Mouse (Mus musculus) left cerebral cortex, adult 8-10 months (tissue): Measurements from ENCODE around the gene Cgrrf1. TPM values are rescaled to one million over a fixed set of nuclear protein-coding genes. Genes with fewer than 3 reads are reported as not detected.
A peak's percentile ranks its signal among the peaks of the same experiment; 100 is the strongest.

Experiments used
- DNase-seq, 2 experiments: peaks; one replicate each; pipeline ENCODE4 v3.0.0; 2022; ENCODE audit warnings: low spot score in 2 of 2
- total RNA-seq, 4 experiments: library from RNA; stranded (reverse); gene quantifications; 2 replicates each; pipeline ENCODE4 v1.2.4; 2022

Cgrrf1 gene
- total RNA-seq, 4 experiments from 2014 or later: 31.6 to 38.2 (median 31.9) TPM

DNA sequence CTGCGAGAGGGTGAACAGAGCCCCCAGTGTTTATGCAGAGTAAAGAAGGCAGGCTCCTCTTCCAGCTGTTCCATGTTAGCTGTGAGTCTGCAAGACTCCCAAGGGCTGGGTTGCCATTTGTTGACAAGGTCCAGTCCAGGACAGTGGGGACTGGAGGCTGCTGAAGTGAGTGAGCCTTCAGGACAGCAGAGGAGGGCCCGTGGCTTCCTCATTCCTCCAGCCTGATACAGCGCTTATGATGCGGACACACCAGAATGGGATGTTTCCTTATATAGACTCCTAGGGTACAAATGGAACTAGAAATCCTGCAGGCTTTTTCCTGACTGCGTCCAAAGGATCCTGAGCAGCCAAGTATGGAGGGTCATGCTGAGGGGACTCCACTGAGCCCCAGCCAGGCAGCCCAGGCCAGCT lies 54.0 kb downstream of the Cgrrf1 start:
- no peak for DNase-seq

DNA sequence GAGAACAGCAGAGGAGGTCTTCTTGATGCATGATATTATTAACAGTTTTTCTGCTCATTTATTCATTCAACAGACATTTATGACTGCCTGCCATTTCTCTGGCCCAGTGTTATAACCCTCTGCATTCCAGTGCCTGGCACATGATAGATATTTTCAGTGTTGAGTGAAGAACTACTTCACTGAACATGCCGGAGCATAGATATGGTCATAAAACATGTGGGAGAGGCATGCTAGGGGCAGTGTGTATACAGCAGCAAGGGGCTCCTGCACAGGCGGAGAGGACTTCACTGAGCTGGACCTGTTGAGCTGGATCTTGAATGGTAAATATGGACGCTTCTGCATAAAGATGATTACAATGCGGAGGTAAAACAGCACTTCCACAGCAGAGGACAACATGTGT lies 57.2 kb downstream of the Cgrrf1 start:
- no peak for DNase-seq

DNA sequence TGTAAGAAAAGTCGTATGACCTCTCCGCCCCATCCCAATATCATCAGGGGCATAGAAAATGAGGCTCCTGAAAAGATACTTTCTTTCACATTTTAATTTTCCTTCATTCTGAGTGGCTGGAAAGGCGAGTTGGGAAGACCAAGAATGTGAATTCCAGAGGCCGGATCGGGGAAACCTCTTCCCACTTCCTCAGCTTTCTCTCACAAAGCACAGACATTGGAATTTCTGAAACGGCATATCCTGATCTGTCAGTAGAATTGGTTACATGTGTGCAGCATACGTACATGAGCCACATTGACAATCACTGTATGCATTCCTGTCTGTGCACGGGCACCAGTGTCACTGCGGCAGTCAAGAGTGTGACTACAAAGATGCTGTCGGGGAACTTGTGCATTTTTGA lies 62.0 kb downstream of the Cgrrf1 start:
- DNase-seq: no peak

DNA sequence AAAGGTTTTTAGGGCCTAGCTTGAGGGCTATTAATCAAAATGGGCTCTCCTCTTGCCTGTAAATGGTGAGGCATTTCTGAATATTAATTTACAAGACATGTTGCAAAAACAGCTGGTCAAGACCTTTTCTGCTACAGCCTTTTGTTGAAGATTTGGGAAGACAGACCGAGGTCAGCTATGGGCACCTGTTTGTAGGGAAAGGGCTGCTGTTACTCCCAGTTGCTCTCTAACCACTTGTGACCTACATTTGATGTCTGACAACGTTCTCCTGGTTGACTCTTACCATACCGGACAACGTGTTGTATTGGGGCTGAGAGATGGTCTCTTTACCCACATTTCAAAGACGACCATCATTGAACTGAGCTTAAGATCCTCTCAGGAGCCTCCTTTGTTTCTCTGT lies 66.0 kb downstream of the Cgrrf1 start:
- no peak for DNase-seq

GRCm38 (mm10) chr14:46898626-46899025 lies 66.7 kb downstream of the Cgrrf1 start:
- peak in 1 of 2 experiments; percentile 81 for DNase-seq

DNA sequence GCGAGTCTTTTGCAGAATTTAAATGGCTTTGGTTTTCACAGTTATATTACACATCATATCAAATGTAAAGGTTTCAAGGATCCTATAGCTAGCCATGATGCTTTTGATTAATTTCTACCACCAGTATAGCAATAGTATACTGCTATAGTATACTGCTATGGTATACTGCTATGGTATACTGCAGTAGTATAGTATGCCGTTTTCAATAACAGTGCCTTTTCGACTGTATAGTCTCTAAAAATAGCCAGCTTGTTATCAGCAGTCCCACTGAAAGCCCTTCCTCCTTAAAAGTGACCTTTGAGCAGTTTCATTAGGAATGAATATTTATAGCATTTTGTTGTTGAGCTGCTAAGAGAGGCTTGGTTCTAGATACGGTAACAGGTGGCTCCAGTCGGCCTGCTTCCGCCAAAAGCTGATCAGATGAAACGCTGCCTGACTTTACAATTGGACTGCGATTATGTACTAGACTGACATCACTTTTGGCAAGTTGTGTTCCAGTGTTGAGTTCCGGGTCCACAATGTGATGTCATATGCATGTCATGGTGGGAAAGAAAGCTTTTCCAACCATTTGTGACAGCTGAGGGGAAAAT lies 70.7 kb downstream of the Cgrrf1 start:
- no peak for DNase-seq

Other genes starting within 250 kb of the Cgrrf1 start
- gene Cdkn3, start 71.6 kb upstream of the Cgrrf1 start, total RNA-seq: 1 to 10 TPM in 2 of 4 experiments, under 1 TPM in 2; 0.74 to 3.1 (median 1.2) TPM
- 10 to 100 TPM; 78.6 to 90.2 (median 83.1) TPM for gene Cnih1, start 43.7 kb upstream of the Cgrrf1 start, total RNA-seq
- 100 to 1,000 TPM; 125 to 141 (median 132) TPM for gene Gmfb, start 9.9 kb upstream of the Cgrrf1 start, total RNA-seq
- gene Samd4, start 50.7 kb downstream of the Cgrrf1 start, total RNA-seq: 10 to 100 TPM; 24.1 to 31.0 (median 26.4) TPM